Mouse (Mus musculus) embryonic facial prominence, embryonic 11.5 days (tissue): ENCODE data around the gene Vmn1r54. TPM values are rescaled to one million over a fixed set of nuclear protein-coding genes. Genes with fewer than 3 reads are reported as not detected.

Experiments
- ATAC-seq: fragments of 200-750 bp; cut with Nextera tagmentation; replicated peaks from 2 replicates; pipeline ENCODE4 v1.8.0; 2017; ENCODE audit warnings: low read depth; ENCODE audit not compliant: insufficient number of reproducible peaks, low FRiP score, low TSS enrichment
- DNase-seq: peaks from one replicate; pipeline ENCODE4 v3.0.0-alpha.2; 2015; ENCODE audit warnings: low spot score
- H3K27ac ChIP-seq: fragments of 300-500 bp; sonication (generic); replicated peaks from 2 replicates; pipeline ENCODE4 v1.5.1; 2014; ENCODE audit warnings: mild to moderate bottlenecking, low read depth, low read length, control low read depth
- H3K27me3 ChIP-seq: fragments of 300-500 bp; sonication (generic); 2 replicates; pipeline ENCODE4 v1.6.1; 2014; ENCODE audit warnings: mild to moderate bottlenecking, low read length, moderate library complexity, mixed read lengths; ENCODE audit not compliant: control insufficient read depth, insufficient read depth
- H3K36me3 ChIP-seq: fragments of 300-500 bp; sonication (generic); replicated peaks from 2 replicates; pipeline ENCODE4 v1.6.1; 2014; ENCODE audit warnings: low read depth, mild to moderate bottlenecking, low read length, moderate library complexity, mixed read lengths; ENCODE audit not compliant: control insufficient read depth, insufficient read depth
- H3K4me1 ChIP-seq: fragments of 300-500 bp; sonication (generic); 2 replicates; pipeline ENCODE4 v1.6.1; 2014; ENCODE audit warnings: low read length, mixed read lengths; ENCODE audit not compliant: control insufficient read depth, insufficient read depth
- H3K4me2 ChIP-seq: fragments of 300-500 bp; sonication (generic); 2 replicates; pipeline ENCODE4 v1.6.1; 2014; ENCODE audit warnings: low read depth, mild to moderate bottlenecking, control low read depth, low read length, moderate library complexity
- H3K4me3 ChIP-seq: fragments of 300-500 bp; sonication (generic); 2 replicates; pipeline ENCODE4 v1.5.1; 2014; ENCODE audit warnings: low read depth, low read length, control low read depth
- H3K9ac ChIP-seq: fragments of 300-500 bp; sonication (generic); replicated peaks from 2 replicates; pipeline ENCODE4 v1.6.1; 2014; ENCODE audit warnings: mild to moderate bottlenecking, control low read depth, low read length
- H3K9me3 ChIP-seq: fragments of 300-500 bp; sonication (generic); replicated peaks from 2 replicates; pipeline ENCODE4 v1.6.1; 2016; ENCODE audit warnings: mild to moderate bottlenecking, low read length, inconsistent platforms, mixed read lengths; ENCODE audit not compliant: control insufficient read depth
- WGBS: fragments of 180-500 bp; shearing (Covaris S2); extraction: QIAGEN DNeasy Blood & Tissue Kit; methylation state at CpG from one replicate; pipeline ENCODE4 v1.1.7; 2014; 5-methylcytosine and 5-hydroxymethylcytosine counted together
- polyA plus RNA-seq: library from polyadenylated mRNA; unstranded; fragments of >200 nt; fragmentation: Nextera tagmentation; extraction: Ambion mirVana; gene quantifications from 2 replicates; pipeline ENCODE4 v1.2.1, GENCODE M21; 2014

Gene Vmn1r54
- polyA plus RNA-seq, 1 experiment from 2014 or later = not detected

- Histone ChIP-seq H3K27me3 (no peaks in the 10 kb centered on the region), H3K9ac (no peak overlapping the region), H3K36me3 (no peaks in the 10 kb centered on the region), H3K9me3 (no peaks in the 10 kb centered on the region; the same call in 1 of the 2 replicates), H3K4me3 (no peak overlapping the region), H3K4me2 (no peak overlapping the region), H3K27ac (no peak overlapping the region), H3K4me1 (no peaks in the 10 kb centered on the region)
- 92% methylated on average over 6 of the region's 6 CpGs for WGBS
- no peak for ATAC-seq
- no peak for DNase-seq
Measured at GRCm38 (mm10) chr6:90306315-90306975, 60.3 kb downstream of the Vmn1r54 start.

- Histone ChIP-seq H3K4me3 (no peak overlapping the region), H3K4me2 (no peak overlapping the region), H3K27me3 (no peaks in the 10 kb centered on the region), H3K27ac (no peak overlapping the region), H3K9ac (no peak overlapping the region), H3K9me3 (no peaks in the 10 kb centered on the region; the same call in 1 of the 2 replicates), H3K36me3 (no peaks in the 10 kb centered on the region), H3K4me1 (no peaks in the 10 kb centered on the region)
- WGBS = 86% methylated on average over 87 of the region's 87 CpGs
- DNase-seq (no peak), ATAC-seq (no peak)
Measured at GRCm38 (mm10) chr6:90308839-90309778, 63.0 kb downstream of the Vmn1r54 start.

GRCm38 (mm10) chr6:90315961-90316360 lies 69.9 kb downstream of the Vmn1r54 start:
- H3K27me3 ChIP-seq = no peaks in the 10 kb centered on the region
- H3K4me1 ChIP-seq = no peaks in the 10 kb centered on the region
- DNase-seq (no peak), ATAC-seq (no peak)
- H3K9me3 ChIP-seq = no peaks in the 10 kb centered on the region; the same call in 1 of the 2 replicates
- 87% methylated on average over 5 of the region's 5 CpGs for WGBS
- H3K4me3 ChIP-seq = no peak overlapping the region
- H3K4me2 ChIP-seq = no peak overlapping the region
- H3K27ac ChIP-seq = no peak overlapping the region
- H3K36me3 ChIP-seq = no peaks in the 10 kb centered on the region
- H3K9ac ChIP-seq = no peak overlapping the region

DNA sequence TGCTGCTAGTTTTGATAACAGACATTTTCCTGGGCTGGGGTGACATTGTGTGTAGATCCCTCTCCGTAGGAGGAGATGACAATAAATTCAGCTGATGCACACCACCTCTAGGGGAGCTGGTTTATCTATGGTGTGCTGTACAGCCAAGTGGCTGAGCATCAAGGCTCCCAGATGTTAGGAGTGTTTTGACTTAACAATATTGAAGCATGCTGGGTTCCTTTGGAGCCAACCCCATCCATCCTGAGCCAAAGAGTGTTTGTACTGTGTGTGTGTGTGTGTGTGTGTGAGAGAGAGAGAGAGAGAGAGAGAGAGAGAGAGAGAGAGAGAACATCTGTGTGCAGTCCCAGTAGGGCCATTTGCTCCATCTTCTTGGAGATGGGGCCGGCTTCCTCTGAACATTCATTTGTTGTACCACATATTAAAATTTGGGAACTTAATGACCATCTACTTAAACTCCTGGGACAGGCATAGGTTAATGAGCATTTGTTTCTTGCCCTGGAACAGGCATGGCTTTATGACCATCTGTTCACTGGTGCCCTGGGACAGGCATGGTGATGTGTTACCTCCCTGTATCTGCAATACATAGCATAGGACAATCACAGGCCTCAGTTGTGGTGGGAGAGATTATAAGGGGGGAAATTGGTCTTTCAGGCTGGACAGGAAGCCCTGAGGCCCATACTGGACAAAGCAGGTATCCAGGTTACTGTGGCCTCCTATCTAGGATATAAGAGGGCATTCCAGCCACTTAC lies 71.6 kb downstream of the Vmn1r54 start:
- Histone ChIP-seq H3K4me2 (no peak overlapping the region), H3K9me3 (no peaks in the 10 kb centered on the region; the same call in 1 of the 2 replicates), H3K36me3 (no peaks in the 10 kb centered on the region), H3K9ac (no peak overlapping the region), H3K27me3 (no peaks in the 10 kb centered on the region), H3K4me1 (no peaks in the 10 kb centered on the region), H3K27ac (no peak overlapping the region), H3K4me3 (no peak overlapping the region)
- ATAC-seq (no peak), DNase-seq (no peak)
- 90% methylated on average over 2 of the region's 2 CpGs for WGBS

DNA sequence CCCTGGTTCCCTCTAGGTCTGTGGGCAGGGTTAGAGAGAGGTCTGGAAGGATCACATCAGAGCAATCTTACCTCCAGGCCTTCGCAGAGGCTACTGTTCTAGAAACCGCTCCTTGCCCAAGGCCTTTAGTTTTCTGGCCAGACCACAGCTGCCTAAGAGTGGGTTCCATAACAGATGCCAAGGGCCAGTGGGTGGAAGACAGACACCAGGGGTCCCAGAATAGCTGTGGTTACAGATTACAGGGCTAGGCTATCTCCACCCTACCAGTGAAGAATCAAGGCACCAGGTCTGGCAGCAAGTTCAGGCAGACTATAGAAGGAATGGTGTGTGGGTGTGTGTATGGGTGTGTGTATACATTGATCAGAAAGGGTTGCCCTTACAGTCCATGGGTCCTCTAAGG lies 72.9 kb downstream of the Vmn1r54 start:
- no peak overlapping the region for H3K4me2 ChIP-seq
- H3K9ac ChIP-seq = no peak overlapping the region
- ATAC-seq (no peak), DNase-seq (no peak)
- H3K27me3 ChIP-seq = no peaks in the 10 kb centered on the region
- H3K9me3 ChIP-seq = no peaks in the 10 kb centered on the region; the same call in 1 of the 2 replicates
- no peak overlapping the region for H3K27ac ChIP-seq
- no peaks in the 10 kb centered on the region; the same call in 1 of the 2 replicates for H3K4me1 ChIP-seq
- no peak overlapping the region for H3K4me3 ChIP-seq
- H3K36me3 ChIP-seq = no peaks in the 10 kb centered on the region
- 89% methylated on average over 2 of the region's 2 CpGs for WGBS

DNA sequence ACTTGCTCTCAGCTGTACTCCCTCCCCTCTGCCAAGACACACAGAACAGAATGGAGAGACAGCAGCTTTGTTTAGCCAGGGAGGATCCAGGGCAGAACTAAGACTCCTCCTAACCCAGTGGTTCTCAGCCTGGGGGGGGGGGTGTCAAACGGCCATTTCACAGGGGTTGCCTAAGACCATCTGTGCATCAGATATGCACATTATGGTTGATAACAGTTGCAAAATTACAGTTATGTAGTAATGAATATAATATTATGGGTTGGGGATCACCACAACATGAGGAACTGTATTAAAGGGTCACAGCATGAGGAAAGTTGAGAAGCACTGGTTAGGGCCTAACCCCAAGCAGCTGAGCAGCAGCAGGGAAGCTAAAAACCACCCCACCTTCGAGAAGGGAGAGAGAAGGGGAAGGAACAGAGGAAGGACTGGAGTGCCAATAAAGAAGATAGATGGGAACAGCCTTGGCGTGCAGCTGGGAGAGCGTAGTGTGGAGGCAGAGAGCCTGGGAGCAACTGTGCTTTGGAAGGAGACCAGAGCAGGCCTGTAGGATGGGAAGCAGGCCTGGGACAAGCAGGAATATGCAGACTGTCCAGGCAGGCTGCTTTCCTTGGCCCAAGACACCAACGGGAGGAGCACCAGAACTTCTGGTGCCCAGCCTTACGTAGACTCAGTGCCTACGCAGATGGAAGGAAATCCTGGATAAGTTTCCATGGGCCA lies 73.5 kb downstream of the Vmn1r54 start:
- no peaks in the 10 kb centered on the region; the same call in 1 of the 2 replicates for H3K4me1 ChIP-seq
- H3K9ac ChIP-seq = no peak overlapping the region
- H3K4me3 ChIP-seq = no peak overlapping the region
- ATAC-seq = no peak
- no peak overlapping the region for H3K4me2 ChIP-seq
- WGBS = 78% methylated on average over 7 of the region's 7 CpGs
- DNase-seq = no peak
- no peaks in the 10 kb centered on the region; the same call in 1 of the 2 replicates for H3K9me3 ChIP-seq
- H3K27ac ChIP-seq = no peak overlapping the region
- H3K27me3 ChIP-seq = no peaks in the 10 kb centered on the region
- no peaks in the 10 kb centered on the region for H3K36me3 ChIP-seq

- no peak overlapping the region for H3K27ac ChIP-seq
- 87% methylated on average over 5 of the region's 5 CpGs for WGBS
- no peak overlapping the region for H3K4me2 ChIP-seq
- H3K9ac ChIP-seq = no peak overlapping the region
- H3K36me3 ChIP-seq = no peaks in the 10 kb centered on the region
- H3K9me3 ChIP-seq = no peaks in the 10 kb centered on the region; the same call in 1 of the 2 replicates
- DNase-seq (no peak), ATAC-seq (no peak)
- no peaks in the 10 kb centered on the region for H3K27me3 ChIP-seq
- no peak overlapping the region for H3K4me3 ChIP-seq
- H3K4me1 ChIP-seq = no peaks in the 10 kb centered on the region; the same call in 1 of the 2 replicates
Measured at GRCm38 (mm10) chr6:90320429-90320828, 74.3 kb downstream of the Vmn1r54 start.
